Mouse (Mus musculus): ENCODE measurements at regions not wholly inside any gene's neighbourhood (a gene's known extent, or its start where the extent isn't known, plus 50 kb on each side); places are given as distances from the start of the nearest gene placed in this dataset.

DNA sequence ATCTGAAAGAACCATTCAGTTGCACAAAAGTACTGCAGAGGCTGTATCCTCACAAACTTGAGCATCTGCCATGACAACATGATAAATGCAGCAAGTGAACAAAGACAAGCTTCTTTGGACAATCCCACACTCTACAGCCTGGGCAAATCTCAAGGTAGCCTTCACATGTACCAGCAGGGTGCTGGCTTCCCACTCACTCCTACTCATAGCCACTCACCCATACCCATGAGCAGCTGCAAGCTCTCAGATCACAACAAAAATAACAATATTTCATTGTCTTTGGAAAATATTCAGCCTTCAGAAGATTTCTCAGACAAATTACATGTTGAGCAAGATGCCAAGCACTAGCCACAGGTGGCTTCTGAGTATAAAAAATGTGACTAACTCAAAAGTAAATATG lies 689.3 kb downstream of the Cypt12 start:
- no peak for TF ChIP-seq CTCF (IDR thresholded peaks at IDR 0.05; ENCODE audit: control insufficient read depth, insufficient read depth, insufficient replicate concordance, low read depth, low read length)
- no peak for TF ChIP-seq POLR2A (IDR thresholded peaks at IDR 0.05; ENCODE audit: control insufficient read depth, low read depth, low read length)

All from testis, adult 2 months (tissue).